Mouse (Mus musculus): Measurements from ENCODE around the gene Cirbp.

The Cirbp gene

DNA sequence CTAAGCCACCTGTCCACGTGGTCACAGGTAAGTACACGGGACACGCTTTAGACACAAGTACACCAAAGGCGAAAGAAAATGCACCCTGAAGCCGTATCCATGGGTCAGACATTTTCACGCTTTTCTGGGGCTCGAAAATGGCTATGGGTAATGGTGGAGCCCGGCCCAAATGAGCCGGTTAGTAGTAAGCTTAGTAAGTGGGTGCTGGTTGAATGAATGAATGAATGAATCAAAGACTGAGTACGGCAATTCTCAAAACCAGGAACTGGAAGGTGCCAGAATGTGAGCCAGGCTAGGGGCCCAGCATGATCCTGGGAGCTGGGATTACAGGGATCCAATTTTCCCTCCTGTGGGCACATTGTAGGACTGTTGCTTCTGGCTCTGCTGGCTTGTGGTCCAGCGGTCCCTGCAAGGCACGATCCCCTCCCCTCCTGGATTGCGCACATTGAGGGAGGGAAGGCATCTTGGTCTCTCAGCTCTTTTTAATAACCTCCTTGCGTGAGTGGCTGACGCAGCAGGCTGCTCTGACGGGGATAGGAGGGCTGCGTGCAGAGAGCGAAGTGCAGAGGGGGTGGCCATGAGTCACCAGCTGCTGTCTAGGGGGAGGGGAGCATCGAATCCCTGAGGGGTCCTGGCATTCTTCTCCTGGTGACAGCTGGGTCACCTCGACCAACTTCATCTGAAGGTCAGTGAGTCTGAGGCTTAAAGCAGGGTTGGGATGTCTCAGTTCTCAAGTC lies at the start of gene Cirbp:
Gene Cirbp, plus strand, starts transcription at position 594 of the 737 bp plus-strand sequence.
- peak; percentile 74 for DNase-seq

DNA sequence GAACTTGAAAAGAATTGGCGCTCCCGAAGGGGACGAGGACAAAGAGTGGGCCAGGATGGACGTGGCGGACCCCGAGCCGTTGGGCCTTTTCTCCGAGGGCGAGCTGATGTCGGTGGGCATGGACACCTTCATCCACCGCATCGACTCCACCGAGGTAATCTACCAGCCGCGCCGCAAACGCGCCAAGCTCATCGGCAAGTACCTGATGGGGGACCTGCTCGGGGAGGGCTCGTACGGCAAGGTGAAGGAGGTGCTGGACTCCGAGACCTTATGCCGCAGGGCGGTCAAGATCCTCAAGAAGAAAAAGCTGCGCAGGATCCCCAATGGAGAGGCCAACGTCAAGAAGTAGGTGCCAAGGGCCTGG lies 49.2 kb upstream of the Cirbp start:
- peak; percentile 50 for DNase-seq

DNA sequence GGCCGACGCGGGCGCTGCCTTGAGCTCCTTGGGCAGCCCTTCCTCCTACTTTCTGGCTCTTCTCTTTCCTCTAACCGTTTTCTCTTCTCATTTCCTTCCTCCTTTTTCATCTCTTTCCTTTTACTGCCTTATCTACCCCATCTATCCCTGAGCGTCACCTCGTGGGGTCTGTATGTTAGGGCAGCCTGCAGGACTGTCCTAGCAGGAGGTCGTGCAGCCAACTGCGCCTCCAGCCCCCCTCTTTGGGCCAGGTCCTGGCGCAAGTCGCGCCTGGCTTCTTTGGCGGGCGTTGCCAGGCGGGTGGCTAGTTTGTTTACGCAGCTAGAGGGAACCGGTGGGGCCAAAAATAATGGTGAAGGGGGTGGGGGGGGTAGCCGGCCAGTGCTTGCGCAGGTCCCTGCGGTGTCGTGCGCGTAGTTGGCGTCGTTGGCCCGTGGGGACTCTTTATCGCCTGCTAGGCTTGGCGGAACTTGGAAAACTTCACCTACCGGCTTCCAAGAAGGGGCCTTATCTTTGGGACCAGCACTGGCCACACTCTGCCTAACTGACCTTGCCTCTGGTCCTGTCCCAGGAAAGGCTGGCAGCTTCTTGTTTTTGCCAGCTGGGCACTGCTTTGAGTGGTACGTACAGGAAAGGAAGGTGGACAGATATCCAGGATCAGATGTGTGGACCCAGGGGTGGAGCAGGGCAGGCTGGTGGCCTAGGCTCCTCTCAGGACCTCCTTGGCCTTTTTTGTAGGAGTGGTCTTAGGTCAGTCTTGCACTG lies 48.7 kb upstream of the Cirbp start:
- DNase-seq, result peak; percentile 63

DNA sequence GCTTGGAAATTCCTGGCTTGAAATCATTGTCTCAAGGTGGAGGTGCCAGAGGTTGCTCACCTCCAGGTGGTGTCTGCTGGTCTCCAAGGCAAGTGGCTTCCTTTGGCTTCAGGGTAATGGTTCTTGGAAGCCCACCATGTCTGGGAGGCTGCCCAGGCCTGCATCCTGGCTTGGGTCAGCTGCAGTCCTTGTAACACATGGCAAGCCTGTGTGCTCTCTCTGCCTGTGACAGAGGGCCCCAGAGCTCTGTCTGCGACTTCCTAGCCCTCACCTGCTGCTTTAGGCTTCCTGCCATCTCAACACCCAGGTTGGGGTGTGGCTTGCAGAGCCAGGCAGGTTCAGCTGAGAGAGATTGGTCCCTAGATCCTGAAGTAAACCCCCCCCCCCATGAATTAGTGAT lies 48.0 kb upstream of the Cirbp start:
- DNase-seq, result no peak

DNA sequence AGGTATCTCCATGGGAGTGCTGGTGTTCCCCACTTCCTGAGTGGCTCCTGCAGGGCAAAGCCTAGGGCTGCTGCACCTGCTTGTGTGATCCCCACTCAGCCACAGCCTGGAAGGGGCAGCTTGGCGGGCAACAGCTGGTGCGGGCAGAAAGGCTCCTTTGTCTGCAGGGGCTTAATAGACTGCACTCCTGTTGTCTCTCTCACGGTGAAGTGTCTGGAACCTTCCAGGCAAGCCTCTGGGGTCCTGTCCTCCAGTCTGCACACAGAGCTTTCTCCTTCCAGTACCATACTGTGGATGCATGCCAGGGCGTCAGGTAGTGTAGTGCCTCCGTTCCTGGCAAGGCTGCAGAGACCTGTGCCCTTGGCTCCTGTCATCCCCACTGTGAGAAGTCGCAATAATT lies 47.2 kb upstream of the Cirbp start:
- DNase-seq, result no peak

DNA sequence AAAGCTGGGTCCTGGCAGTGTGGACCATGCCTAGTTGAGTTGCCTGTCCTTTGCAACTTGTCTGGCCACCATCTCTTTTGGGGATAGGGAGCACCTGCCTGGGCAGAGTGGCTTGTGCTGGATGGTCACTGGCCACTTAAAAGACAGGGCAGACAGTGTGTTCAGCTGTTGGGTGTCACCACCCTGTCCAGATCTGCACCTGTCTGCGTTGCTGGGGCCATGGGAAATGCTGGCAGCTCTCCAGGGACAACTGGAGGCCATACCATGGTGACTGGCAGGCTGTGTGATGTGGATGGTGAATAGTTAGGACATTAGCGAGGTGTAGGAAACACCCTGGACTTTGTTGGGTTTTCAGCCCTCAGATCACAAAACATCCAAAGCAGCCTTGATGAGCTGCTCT lies 45.6 kb upstream of the Cirbp start:
- DNase-seq, result no peak

DNA sequence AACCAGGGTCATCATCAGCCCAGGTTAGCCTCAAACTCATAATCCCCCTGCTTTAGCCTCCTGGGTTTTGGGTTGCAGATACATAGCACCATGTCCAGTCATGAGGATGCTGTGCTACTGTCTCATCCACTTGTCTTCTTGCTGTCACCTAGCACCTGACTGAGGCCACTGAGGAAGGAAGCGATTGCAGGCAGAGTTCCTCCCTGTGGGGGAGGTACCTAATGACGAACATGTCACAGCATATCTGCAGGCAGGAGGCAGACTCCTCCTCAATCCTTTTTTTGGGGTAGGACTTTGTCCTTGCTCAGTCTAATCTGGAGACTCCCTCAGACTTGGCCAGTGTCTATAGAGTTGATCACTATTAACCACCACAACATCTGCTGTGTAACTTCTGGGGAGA lies 44.1 kb upstream of the Cirbp start:
- no peak for DNase-seq

DNA sequence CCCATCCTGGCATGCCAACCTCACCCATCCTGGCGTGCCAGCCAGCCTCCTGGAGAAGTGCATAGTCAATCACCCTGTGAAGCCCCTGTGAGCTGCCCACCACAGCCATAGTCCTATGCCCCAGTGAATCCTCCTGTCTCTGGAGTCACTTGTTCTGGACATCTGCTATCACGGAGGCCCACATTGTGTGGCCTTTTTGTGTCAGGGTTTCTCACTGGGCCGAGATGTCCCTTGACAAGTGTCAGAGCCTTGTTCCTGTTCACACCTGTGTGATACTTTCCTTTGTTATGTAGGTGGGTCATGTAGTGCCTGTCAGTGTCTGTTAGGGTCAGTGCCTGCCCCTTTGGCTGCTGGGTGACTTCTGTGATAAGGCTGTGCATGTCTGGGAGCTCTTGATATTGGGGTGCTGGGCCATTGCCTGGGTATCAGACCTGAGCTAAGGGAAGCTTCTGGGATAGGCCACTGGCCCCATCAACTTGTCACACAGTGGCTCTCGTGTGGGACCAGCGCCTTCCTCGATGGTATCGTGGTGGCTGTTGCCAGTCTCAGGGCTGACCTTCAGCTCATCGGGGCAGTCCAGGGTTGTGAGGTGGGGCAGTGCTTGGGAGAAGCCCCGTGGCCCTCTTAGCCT lies 41.7 kb upstream of the Cirbp start:
- no peak for DNase-seq

DNA sequence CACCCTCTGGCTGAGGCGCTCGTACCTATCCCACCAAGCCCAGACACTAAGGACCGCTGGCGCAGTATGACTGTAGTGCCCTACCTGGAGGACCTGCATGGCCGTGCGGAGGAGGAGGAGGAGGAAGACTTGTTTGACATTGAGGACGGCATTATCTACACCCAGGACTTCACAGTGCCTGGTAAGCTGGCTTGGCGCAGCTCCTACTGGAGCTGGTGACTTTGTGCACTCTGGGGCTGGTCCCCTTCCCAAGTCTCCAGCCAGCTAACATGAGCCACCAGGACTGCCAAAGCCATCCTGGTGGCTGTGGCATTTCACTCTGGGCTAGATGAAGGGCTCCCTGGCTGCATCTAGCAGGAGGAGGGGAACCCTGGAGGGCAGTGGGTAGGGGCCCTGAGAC lies 37.9 kb upstream of the Cirbp start:
- no peak for DNase-seq

DNA sequence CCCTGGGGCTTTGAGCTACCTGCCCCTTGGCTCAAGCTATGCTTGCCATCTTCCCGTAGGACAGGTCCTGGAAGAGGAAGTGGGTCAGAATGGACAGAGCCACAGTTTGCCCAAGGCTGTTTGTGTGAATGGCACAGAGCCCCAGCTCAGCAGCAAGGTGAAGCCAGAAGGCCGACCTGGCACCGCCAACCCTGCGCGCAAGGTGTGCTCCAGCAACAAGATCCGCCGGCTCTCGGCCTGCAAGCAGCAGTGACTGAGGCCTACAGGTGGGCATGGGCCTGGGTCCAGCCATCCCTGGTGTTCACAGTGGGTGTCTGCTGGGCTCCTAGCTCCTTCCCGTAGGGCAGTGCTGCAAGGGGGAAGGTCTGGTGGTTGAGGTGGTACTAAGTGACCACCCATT lies 35.9 kb upstream of the Cirbp start:
- no peak for DNase-seq

DNA sequence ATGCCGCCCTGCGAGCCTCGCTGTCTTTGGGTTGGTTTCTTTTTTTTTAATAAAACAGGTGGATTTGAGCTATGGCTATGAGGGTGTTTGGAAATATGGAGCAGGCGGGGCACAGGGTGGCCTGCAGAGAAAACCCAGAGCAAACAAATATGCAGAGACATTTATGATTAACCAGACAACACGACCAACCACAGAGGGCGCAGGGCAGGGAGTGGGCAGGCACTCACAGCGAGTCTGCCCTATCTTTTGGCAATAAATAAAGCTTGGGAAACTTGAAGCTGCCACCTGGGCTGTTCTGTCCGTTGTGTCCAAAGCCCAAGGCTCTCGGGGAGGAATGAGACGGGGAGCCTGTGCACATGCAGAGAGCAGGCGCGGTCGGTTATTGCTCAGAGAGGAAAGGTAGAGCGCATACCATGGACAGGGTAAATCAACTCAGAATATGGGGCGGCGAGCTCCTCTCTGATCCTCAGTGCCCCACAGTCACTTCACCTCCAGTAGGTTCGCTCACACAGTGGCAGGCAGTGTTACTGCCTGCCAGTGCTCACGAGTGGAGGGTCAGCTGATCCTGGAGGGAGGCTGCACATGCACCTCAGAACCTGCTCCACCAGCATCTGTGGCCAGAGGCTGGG lies 35.3 kb upstream of the Cirbp start:
- DNase-seq, result peak; percentile 72

DNA sequence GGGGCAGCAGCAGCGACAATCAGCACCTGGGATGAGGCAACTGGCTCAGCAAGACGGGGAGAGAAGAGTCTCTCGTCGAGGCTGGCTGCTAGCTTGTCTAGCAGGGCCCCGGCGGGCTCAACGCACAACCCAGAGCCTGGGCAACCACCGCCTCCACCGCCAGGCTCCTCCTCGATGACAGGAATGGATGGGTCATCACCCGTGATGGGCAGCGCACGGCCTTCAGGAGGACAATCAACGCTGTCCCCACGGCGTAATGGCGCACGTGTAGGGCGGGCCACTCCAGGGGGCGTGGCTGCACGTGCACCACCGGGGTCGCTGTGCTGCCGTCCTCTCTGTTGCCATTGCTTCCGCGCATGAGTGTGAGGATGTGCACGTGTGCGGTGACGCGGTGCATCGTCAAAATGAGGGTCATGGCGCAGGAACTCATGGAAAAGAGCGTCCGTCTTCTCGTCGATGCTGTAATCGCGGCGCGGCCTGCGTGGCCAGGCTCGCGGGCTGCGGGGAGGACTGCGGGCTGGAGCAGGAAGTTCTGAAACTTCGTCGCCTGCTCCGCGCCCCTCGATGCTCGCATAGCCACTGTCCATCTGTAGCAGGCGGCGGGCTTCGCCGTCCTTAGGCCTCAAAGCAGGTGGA lies 34.4 kb upstream of the Cirbp start:
- DNase-seq, result peak; percentile 49

DNA sequence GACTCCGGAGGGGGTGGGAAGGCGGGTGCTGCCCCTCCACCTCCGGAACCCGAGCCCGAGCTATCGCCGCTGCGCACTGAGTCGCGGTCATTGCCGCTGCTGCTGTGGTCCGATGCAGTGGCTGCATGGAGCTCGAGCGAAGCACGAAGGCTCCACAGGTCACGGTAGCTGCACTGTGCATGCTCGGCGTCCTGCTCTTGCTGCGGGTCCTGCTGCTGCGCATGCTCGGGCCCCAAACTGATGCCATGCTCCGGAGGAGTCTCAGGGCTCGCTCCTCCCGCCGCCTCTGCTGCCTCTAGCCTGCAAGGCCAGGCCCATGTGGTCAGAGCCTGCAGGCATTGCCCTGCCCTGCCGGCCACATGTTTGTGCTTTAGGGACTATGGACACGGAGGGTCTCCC lies 33.8 kb upstream of the Cirbp start:
- DNase-seq, result peak; percentile 38

DNA sequence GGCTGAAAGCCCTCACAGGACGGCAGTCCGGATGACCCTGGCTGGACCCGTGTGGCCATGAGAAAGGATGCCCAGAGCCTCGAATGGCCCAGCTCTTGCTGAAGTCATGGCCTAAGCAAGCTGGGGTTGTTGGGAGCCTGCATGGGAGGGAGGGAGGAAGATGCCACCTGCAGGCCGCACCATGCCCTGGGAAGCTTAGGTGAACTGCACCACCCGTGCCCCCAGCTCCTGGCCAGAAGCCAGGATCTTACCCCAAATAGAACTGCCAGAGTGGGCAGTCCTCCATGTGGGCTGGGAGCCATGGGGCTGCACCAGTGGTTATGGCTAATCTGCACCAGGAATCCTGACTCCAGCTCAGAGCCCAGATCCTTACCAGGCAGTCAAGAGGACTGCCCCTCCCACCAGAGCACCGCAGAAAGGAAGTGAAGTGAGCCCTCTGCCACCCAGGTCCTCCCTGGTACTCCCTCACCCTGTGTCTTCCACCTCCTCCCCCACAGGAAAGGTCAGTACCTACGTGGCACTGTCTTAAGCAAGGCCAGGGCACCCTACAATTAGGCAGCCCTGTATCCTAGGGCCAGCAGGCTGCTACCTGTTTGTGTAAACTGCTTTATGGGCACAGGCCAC lies 32.4 kb upstream of the Cirbp start:
- DNase-seq, result peak; percentile 58

DNA sequence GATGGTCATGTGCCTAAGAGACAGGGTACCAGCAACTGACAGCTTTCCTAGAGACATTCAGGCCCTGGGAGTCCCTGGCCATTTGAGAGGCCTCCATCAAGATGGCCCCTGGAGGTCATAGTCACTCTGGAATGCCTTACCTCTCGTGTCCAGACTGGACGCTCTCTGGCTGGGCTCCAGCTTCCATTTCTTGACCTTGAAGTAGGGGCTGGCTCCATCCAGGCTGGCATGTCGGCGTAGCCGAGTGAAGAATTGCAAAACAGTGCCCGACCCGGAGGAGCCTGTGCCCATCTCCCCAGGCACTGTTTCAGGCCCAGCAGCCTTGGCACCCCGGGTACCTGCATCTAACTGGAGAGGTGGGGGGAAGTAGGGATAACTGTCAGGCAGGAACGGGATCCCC lies 31.4 kb upstream of the Cirbp start:
- DNase-seq, result peak; percentile 45

DNA sequence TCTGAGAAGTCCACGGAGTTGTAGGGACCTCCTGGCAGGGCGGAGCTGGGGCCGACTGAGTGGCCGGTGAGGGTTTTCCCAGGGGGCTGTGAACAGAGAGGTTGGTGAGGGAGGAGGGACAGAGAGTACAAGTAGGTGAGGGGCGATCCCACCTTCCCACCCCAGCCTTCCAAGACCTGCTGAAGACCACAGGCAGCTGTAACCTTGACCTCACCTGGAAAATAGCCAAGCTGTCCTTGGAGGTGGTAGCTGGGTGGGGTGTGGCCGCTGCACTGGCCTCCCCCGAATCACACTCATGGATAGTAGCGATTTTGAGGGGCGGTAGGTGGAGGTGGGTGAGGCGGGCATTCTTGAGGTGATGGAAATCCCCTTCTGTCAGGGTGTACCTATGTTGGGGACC lies 30.6 kb upstream of the Cirbp start:
- DNase-seq, result no peak

DNA sequence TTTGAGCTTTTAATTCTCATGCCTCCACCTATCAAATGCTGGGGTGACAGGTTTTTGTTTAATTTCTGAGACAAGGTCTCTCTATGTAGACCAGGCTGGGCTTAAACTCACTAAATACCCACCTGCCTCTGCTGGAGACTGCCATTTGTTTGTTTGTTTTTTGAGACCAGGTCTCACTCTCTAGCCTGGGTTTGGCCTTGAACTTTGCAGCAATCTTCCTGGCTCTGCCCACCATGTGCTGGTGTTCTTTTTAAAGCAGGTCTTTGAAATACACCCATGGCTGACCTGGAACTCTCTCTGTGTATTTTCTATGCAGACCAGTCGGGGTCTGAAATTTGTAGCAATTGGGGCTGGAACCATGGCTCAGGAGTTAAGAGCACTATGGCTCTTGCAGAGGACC lies 30.1 kb upstream of the Cirbp start:
- no peak for DNase-seq

DNA sequence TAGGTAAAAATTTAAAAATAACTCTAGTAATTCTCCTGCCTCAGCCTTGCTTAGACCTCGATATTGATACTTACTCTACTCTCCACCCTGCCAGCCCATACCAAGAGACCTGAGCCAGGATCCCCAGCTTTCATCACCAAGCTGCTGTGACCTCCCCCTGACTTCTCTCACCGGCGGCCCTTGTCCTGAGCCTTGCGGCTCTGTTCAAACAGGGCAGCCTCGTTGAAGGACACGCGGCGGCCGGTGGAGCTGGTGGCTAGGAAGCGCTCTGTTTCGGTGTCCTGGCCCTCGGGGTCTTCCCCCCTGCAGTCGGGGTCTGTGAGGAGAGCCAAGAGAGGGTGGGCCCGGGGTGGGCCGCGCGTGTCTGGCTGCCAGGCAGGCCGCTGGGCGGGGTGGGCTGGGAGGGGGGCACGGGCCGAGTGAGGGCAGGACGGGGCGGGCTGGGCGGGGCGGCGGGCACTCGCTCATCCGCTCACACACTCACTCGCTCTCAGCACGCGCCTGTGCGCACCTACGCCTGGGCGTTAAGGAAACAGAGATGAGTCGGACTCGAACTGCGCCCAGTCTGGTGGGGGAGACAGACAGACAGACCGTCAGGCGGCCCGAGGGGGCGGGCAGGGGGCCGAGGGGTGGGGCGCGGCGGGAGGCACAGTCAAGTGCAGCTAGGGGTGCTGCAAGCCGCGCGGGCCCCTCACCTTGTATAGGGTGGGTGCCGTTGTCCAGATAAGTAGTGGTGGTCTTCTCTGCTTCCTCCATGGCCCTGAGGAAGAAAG lies 29.4 kb upstream of the Cirbp start:
- DNase-seq, result no peak

DNA sequence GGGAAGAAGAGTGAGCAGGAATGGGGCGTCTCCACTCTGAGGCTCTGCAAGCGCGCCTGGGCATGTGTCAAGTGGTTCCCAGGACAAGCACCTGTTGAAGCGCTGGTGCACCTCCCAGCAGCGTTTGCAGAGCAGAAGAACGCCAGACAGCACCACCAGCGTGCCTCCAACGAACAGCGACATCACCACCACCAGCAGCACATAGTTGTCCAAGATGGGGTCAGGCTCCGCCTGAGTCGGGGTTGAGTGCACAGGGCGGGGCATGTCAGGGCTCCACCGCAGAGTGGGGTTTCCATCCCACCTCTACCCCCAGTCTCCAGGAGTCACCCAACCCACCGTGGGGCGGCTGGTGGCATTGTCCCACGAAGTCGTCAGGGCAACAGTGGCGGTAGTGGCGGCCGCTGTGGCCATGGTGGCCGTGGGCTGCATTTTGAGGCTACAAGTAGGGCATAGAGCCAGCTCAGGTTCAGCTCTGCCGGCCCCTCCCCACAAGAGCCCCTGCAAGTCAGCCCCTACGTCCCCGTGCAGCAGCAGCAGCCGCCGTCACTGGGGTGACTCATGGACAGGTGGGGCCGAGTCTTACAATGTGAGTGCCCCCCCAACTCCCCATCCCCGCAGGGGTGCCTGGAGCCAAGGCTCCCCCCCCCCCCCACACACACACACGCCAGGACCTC lies 28.7 kb upstream of the Cirbp start:
- peak; percentile 56 for DNase-seq

DNA sequence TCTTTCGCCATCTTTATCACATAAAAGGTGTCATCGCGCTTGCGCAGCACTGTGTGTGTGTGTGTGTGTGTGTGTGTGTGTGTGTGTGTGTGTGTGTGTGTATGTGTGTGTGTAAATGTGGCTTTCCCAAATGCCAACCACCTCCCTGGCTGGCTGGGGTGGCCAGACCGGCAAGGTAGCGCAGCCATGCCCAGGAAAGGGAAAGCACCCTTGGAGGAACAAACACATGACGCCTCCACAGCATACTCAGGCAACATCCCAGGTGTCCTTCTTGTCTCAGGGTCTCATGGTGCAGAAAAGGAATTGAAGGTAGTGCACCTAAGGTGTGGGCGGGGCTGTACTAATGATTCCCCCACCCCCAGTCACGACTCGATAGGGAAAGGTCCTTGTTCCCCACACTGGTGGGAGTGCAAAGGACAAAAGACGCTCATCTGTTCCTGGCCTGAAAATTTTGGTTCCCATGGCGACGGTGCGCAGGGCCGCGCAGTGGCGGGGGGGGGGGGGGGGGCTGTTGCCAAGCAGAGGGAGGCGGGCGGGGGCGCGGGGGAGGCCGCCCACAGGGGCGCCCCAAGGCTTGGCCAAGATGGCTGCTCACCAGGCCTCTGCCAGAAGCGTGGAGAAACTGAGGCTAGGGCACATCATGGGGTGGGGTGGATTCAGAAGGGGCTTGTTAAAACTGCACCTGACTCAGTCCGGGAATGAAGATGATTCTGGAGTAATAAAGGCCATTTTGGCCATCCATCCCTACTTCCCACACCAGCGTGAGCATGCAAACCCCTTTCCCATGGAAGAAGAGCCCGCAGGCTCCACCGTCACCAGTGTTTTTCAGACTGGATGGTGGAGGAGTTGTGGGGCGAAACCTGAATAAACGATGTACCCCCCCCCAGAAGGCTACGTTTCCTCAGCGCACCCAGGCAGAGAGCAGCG lies 27.9 kb upstream of the Cirbp start:
- no peak for DNase-seq

Measured in kidney, postnatal 10 days (tissue).